Mouse (Mus musculus) embryo, embryonic 11.5 days (tissue): ENCODE measurements around the gene Farp2.

Experiments used
- DNase-seq: peaks from one replicate; pipeline ENCODE4 v3.0.0-alpha.2; 2012; ENCODE audit warnings: low read depth, low spot score

Farp2 gene

GRCm38 (mm10) chr1:93563224-93563623 lies 51.3 kb downstream of the Farp2 start:
- no peak for DNase-seq

GRCm38 (mm10) chr1:93563649-93564048 lies 51.8 kb downstream of the Farp2 start:
- DNase-seq, result no peak

DNA sequence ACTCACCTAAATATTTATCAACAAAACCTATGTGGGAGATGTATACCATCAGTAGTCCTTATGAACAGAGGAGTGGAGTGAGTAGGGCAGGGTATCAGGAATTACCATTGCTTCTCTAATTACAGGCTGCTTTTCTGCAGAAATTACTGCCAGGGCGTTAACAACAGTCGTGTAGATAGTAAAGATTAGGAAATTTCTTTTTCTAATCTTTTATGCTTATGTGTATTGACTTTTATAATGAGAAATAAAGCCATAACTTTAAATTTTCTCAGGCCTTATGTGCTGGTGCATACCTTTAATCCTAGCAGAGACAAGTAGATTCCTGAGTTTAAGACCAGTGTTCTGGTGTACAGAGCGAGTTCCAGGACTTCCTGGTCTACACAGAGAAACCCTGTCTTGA lies 52.9 kb downstream of the Farp2 start:
- no peak for DNase-seq

GRCm38 (mm10) chr1:93567013-93567412 lies 55.1 kb downstream of the Farp2 start:
- no peak for DNase-seq

DNA sequence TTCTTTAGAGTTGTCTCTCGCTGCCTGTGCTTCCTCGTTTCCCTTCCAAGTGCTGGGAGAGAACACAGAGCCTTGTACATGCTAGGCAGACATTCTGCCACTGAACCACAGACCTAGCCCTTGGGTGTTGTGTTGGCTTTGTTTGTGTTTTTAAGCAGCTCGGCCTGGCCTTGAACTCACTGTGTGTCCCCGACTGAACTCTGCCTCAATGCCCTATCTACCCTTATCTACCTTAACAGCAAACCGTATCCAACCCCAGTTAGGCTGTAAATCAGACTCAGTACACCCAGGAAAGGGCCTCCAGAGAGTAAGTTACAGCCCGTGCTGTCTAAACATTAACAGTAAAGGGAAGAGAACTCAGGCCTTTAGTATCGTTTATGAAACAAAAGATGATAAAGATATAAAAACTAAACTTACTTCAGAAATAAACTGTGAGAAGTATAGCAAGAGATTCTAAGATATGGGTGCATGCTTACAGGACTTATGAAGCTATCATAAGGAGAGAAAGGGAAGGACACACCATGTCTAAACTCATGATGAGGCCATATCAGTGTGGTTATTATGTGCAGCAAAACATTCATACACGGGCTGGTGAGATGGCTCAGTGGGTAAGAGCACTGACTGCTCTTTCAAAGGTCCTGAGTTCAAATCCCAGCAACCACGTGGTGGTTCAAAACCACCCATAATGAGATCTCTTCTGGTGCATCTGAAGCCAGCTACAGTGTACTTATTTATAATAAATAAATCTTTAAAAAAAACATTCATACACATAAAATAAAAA lies 56.0 kb downstream of the Farp2 start:
- no peak for DNase-seq

DNA sequence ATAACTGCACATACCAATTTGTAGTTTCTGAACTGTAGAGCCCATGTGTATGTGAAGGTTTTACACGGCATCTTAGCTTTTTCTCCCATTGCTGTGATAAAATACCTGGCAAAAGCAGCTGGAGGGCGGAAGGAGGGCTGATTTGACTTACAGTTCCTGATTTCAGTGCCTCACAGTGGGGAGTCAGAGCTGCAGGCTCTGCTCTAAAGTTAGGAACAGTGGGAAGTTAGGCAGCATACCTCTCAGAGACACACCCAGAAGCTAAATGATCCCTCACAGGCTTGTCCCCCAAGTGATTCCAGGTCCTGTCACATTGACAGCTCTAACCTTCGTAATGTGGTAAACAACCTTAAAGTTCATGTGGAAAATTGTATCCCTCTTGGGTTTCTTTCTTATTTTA lies 65.2 kb downstream of the Farp2 start:
- DNase-seq, result no peak

DNA sequence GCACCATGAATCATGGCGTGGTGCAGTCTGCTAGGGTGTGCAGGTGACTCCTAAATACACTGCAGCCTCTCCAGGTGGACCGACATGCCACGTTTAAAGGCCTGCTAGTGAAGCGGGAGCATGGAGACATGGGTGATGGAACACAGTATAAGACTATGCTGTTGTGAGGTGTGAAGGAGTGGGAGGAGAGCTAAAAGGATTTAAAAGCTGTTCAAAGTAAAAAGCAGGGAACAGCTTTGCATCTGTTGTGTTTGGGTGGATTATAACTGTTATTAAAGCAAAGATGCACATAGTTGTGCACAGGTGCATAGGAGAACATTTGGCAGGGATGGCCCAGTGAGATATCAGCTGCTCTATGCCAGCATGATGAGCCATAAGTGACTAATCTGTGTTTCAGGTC lies 66.0 kb downstream of the Farp2 start:
- DNase-seq, result no peak

- DNase-seq, result no peak
Measured at GRCm38 (mm10) chr1:93581545-93581944, 69.7 kb downstream of the Farp2 start.

DNA sequence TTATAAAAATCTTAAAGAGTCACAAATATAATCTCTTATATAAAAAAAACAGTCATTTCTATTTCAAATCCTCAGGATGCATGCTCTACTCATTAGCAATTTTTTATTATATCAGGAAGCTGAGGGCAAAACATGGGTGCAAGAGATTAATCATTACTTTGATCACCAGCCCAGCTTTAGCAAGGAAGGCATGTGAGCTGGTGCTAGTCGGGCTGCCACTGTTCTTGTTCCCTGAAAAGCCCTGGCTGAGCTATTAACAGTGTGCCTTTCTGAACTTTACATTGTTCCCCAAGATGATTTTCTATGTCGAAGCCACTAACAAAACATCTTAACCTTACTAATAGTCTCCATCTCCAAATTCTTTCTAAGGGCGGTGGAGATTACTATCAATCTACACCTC lies 76.5 kb downstream of the Farp2 start:
- no peak for DNase-seq

DNA sequence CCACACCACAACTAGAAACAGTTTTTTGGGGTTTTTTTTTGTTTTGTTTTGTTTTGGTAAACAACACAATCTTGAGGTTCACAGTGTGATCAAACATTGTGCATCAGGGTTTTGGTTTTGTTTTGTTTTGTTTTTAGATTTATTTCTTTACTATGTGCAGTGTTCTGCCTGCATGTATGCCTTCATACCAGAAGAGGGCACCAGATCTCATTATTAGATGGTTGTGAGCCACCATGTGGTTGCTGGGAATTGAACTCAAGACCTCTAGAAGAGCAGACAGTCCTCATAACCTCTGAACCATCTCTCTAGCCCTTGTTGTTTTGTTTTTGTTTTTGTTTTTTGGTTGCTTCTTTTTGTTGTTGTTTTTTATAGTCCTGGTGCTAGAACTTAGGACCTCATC lies 82.1 kb downstream of the Farp2 start:
- DNase-seq, result no peak

GRCm38 (mm10) chr1:93595916-93596315 lies 84.0 kb downstream of the Farp2 start:
- DNase-seq, result no peak

DNA sequence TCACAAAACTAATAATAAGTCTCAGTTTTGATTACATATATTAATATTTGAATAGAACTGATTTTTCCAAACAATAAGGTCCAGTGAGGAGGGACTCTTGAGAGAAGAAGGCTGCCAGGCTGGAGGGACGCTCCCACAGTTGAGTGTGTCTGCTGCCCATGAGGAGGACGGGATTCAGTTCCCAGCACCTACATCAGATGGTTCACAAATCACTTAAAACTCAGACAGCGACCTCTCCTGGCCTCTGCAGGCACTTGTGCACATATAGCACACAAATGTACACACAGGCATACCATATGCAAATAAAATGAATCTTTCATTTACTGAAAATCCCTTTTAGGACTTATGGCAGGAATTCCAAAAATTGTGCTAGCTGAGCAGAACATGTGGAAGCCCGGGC lies 91.0 kb downstream of the Farp2 start:
- DNase-seq, result no peak

DNA sequence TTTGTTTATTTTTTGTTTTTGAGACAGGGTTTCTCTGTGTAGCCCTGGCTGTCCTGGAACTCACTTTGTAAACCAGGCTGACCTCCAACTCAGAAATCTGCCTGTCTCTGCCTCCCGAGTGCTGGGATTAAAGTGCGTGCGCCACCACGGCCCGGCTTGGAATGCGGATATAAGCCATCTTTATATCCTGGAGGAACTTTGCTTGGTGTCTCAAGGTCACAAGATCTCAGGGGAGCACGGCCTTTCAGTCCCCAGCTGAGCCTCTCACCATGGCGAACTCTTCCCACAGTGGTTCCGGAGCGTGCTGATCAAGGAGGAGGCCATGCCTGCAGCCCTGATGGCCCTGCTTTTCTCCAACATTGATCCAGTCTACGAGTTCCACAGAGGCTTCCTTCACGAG lies 92.0 kb downstream of the Farp2 start:
- DNase-seq, result no peak

DNA sequence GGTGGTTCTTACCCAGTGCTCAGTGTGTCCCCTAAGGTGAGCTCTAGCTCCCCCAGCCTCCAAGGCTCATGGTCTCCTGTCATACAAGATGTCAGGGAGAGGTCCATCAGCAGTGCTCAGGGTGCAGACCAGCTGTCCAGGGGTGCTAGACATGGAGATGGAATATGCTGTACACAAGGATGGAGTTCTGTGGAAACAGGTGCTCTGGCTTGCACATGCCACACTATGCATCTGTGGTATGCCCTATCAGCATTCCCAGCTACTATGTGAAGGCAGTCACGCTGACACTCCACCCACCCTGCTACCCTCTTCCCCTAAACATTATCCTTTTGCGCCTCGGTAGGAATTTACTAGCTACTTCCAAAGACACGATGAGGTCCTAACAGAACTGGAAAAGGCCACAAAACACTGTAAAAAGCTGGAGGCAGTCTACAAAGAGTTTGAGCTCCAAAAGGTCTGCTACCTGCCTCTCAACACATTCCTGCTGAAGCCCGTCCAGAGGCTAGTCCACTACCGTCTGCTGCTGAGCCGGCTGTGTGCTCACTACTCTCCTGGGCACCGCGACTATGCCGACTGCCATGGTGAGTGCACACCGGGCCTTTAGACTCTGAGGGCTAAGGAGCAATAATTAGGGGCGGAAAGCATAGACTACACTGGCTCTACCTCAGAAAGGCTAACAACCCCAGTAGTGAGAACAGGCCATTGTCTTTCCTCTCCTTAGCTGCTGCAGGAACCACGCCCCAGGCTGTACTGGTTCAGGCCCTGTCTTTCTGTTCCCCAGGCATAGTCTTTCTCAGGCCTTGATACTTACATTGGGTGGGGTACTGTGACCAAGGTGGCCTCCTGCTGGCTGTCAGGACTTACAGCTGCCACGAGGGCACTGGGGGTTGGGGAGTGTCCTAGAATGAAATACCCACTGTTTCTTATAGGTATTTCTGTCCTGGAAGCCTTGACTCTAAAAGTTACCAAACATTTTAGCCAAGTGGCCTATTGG lies 95.5 kb downstream of the Farp2 start:
- DNase-seq, result no peak

GRCm38 (mm10) chr1:93608696-93609245 lies 96.9 kb downstream of the Farp2 start:
- no peak for DNase-seq

- no peak for DNase-seq
Measured at GRCm38 (mm10) chr1:93609762-93610161, 97.9 kb downstream of the Farp2 start.

GRCm38 (mm10) chr1:93618059-93618748 lies 106.3 kb downstream of the Farp2 start:
- peak; percentile 9 for DNase-seq

DNA sequence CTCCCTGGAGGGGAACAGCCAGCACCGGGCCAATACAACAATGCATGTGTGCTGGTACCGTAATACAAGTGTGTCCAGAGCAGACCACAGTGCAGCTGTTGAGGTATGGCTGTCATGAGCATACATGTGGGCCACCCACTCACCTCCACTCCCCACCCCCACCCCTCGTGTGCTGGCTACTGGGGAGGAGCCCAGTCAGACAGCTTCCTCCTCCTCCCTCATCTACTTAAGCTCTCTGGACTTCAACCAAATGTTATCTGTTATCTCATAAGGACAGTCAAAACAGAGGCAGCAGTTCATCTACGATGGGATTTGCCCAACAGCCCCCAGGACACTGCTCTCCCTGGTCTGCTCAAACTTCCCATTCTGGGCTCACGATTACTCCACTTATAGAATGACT lies 107.1 kb downstream of the Farp2 start:
- DNase-seq, result no peak

GRCm38 (mm10) chr1:93624502-93624901 lies 112.6 kb downstream of the Farp2 start:
- DNase-seq, result no peak

DNA sequence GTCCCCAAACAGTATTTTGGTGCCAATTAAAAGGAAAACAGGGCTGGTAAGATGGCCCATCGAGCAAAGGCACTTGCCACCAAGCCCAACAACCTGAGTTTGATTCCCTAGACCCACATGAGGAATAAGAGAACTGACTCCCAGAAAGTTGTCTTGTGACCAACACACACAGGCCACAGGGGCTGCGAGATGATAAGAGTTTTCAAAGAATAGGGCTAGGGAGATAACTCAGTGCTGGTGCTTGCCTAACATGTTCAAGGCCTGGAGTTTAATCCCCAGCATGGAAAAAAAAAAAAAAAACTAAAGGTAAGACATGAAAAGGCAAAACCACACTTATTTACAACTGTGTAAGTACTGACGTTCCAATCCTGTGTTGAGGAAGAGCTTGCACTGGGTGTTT lies 118.9 kb downstream of the Farp2 start:
- no peak for DNase-seq

GRCm38 (mm10) chr1:93632723-93633122 lies 120.8 kb downstream of the Farp2 start:
- no peak for DNase-seq

DNA sequence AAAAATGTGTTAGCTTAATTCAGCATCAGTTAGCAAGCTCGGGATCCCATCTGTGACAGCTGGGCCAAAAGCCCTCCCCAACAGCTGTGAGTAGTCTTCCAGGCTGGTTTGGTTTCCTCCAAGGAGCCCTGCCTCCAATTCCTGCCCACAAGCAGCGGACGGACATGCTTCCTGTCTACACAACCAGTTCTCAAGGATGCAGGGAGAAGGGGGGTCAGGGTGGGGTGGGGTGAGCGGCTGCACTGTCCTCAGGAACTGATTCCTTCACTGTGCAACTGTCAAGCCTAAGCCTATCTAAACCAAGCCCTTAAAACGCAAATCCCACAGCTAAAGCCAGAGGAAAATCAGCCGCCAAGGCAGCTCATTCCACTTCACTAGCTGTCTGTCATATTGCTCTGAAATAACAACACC lies 122.6 kb downstream of the Farp2 start:
- peak; percentile 13 for DNase-seq
